Mouse (Mus musculus): Measurements from ENCODE around the gene Gm21440. TPM values are rescaled to one million over a fixed set of nuclear protein-coding genes. Genes with fewer than 3 reads are reported as not detected.
"Not testable (repeated sequence)": the region's sequence is repeated elsewhere in the genome, so short reads cannot be mapped to it uniquely, and the experiment has no call there.

Gm21440 gene
- total RNA-seq (2022): not detected

- DNase-seq (ENCODE audit: low spot score): not testable (repeated sequence)
These were observed at the start of gene Gm21440, which contains the start of gene Gm21454 for GRCm38 (mm10) chrY:13252091-13252490. Gene Gm21440 (plus strand): TSS chrY:13252391. Gene Gm21454 (plus strand): TSS chrY:13252442.

DNA sequence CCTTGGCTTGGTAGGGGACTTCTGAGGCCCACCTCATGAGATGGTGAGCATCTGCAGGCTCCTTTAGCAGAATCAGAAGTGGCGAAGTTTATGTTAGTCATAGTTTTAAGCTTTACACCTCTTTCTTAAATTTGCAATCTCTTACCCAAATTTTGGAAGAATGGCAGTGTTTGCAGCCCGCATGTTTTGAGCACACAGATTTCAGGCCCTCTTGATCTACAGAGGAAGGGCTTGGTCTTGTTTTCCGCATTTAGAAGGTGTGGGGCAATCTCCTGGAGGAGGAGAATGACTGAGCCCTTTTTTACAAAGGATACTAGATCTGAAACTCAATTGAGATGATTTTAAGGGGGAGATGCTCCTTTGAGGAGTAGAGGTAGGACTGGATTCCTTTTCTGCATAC, 28.4 kb upstream of the Gm21440 start, which contains the start of gene Gm21828:
TSS of gene Gm21828 (minus strand) at position 101 of the 400 bp plus-strand sequence.
- not testable (repeated sequence) for DNase-seq (ENCODE audit: low spot score)

Other genes starting within 250 kb of the Gm21440 start
- gene Gm20807, start 209.5 kb upstream of the Gm21440 start, total RNA-seq (2022): not detected
- not detected for gene Gm21891, start 118.9 kb upstream of the Gm21440 start, total RNA-seq (2022)
- not detected for gene Gm21425, start 90.4 kb upstream of the Gm21440 start, total RNA-seq (2022)
- not detected for gene Gm21828, start 28.5 kb upstream of the Gm21440 start, total RNA-seq (2022)
- not detected for gene Gm21454, start 51 bp downstream of the Gm21440 start, total RNA-seq (2022)
- gene Gm21725, start 96.7 kb downstream of the Gm21440 start, total RNA-seq (2022): not detected
- not detected for gene Gm21866, start 213.2 kb downstream of the Gm21440 start, total RNA-seq (2022)
- gene Gm20773, start 241.6 kb downstream of the Gm21440 start, total RNA-seq (2022): not detected